Mouse (Mus musculus): ENCODE measurements around the gene Pear1.

- TF ChIP-seq CTCF (IDR thresholded peaks at IDR 0.05) (no peak), EP300 (IDR thresholded peaks at IDR 0.05) (no peak)
Measured at GRCm38 (mm10) chr3:87812873-87813272, 11.2 kb downstream of the Pear1 start.

Measured in lung, postnatal 0 days (tissue).